Mouse (Mus musculus): ENCODE data around the gene Slx4ip.

DNA sequence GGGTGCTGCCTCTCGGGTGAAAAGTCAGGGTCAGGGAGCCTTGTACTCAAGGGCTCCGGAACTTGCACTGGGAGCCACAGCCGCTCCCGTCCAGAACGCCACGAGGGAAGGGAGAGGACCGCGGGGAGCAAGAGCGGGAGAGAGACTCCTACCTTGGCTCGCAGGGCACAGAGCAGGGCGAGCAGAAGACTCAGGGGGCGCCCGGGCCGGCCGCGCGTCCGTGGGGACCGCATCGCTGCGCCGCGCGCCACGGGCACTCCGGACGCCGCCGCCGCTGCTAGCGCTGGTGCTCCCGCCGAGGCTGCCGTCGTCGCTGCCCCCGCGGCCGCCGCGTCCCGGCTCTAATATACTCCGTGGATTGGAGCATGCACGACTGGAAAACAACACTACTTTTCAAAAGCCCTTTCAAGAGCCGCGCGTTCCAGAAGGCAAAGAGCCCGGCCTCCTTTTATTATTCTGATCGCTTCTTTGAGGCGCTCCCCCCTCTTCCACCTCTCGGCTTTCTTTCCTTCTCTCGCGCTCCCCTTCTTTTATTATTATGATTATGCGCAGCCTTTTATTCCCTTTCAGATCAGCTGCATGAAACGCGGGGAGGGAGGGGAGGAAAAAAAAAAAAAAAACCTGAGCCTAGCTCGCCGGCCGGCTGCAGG lies 225.1 kb downstream of the Slx4ip start, which contains the start of gene Jag1:
- TF ChIP-seq POLR2A (IDR thresholded peaks at IDR 0.05; ENCODE audit: control insufficient read depth in 1 of 2, insufficient read depth in 1 of 2, low read depth in 1 of 2, low read length in 2 of 2, poor library complexity in 1 of 2), result no peak
- TF ChIP-seq CTCF (IDR thresholded peaks at IDR 0.05 in 2 of 3, conservative IDR thresholded peaks at IDR 0.05 in 1 of 3; ENCODE audit: control insufficient read depth in 1 of 3, insufficient read depth in 1 of 3, low read depth in 2 of 3, low read length in 3 of 3, poor library complexity in 1 of 3, severe bottlenecking in 1 of 3), result no peak
- no peak for TF ChIP-seq SIN3A (IDR thresholded peaks at IDR 0.05; ENCODE audit: low read length)
- TF ChIP-seq GATA1 (IDR thresholded peaks at IDR 0.05; ENCODE audit: low read depth, low read length), result no peak

All from MEL (cell line).